Mouse (Mus musculus): Measurements from ENCODE around the gene Fbxo42.
"Not testable (repeated sequence)": the region's sequence is repeated elsewhere in the genome, so short reads cannot be mapped to it uniquely, and the experiment has no call there.

Fbxo42 gene

GRCm38 (mm10) chr4:141136126-141136525 lies 11.6 kb upstream of the Fbxo42 start:
- DNase-seq (ENCODE audit: low spot score in 2 of 2) = no peak

- DNase-seq (ENCODE audit: low spot score in 2 of 2) = not testable (repeated sequence)
Measured at GRCm38 (mm10) chr4:141137740-141138139, 10.0 kb upstream of the Fbxo42 start.

- DNase-seq (ENCODE audit: low spot score in 2 of 2) = no peak
Measured at GRCm38 (mm10) chr4:141138425-141139115, 9.1 kb upstream of the Fbxo42 start.

- peak; percentile 99 for DNase-seq (ENCODE audit: low spot score in 2 of 2)
Measured at GRCm38 (mm10) chr4:141139116-141139970, 8.4 kb upstream of the Fbxo42 start, which contains the start of gene Szrd1. TSS of gene Szrd1 (minus strand) at chr4:141139775.

GRCm38 (mm10) chr4:141140354-141140753 lies 7.4 kb upstream of the Fbxo42 start:
- DNase-seq (ENCODE audit: low spot score in 2 of 2) = not testable (repeated sequence)

- no peak for DNase-seq (ENCODE audit: low spot score in 2 of 2)
Measured at GRCm38 (mm10) chr4:141140967-141141366, 6.7 kb upstream of the Fbxo42 start.

GRCm38 (mm10) chr4:141142285-141142811 lies 5.4 kb upstream of the Fbxo42 start:
- DNase-seq (ENCODE audit: low spot score in 2 of 2) = peak; percentile 88

- DNase-seq (ENCODE audit: low spot score in 2 of 2) = not testable (repeated sequence)
Measured at GRCm38 (mm10) chr4:141145124-141145523, 2.6 kb upstream of the Fbxo42 start.

- DNase-seq (ENCODE audit: low spot score in 2 of 2) = no peak
Measured at GRCm38 (mm10) chr4:141146491-141147033, 1.2 kb upstream of the Fbxo42 start.

- DNase-seq (ENCODE audit: low spot score in 2 of 2) = no peak
Measured at GRCm38 (mm10) chr4:141148009-141148801, 492 bp downstream of the Fbxo42 start.

GRCm38 (mm10) chr4:141149116-141149515 lies 1.4 kb downstream of the Fbxo42 start:
- DNase-seq (ENCODE audit: low spot score in 2 of 2) = no peak

GRCm38 (mm10) chr4:141157485-141157884 lies 9.8 kb downstream of the Fbxo42 start:
- DNase-seq (ENCODE audit: low spot score in 2 of 2) = no peak

- DNase-seq (ENCODE audit: low spot score in 2 of 2) = no peak
Measured at GRCm38 (mm10) chr4:141158609-141159008, 10.9 kb downstream of the Fbxo42 start.

GRCm38 (mm10) chr4:141159093-141159492 lies 11.4 kb downstream of the Fbxo42 start:
- no peak for DNase-seq (ENCODE audit: low spot score in 2 of 2)

GRCm38 (mm10) chr4:141159666-141160065 lies 12.0 kb downstream of the Fbxo42 start:
- no peak for DNase-seq (ENCODE audit: low spot score in 2 of 2)

GRCm38 (mm10) chr4:141160193-141160592 lies 12.5 kb downstream of the Fbxo42 start:
- no peak for DNase-seq (ENCODE audit: low spot score in 2 of 2)

GRCm38 (mm10) chr4:141161699-141162208 lies 14.0 kb downstream of the Fbxo42 start:
- no peak for DNase-seq (ENCODE audit: low spot score in 2 of 2)

GRCm38 (mm10) chr4:141163729-141164128 lies 16.0 kb downstream of the Fbxo42 start:
- DNase-seq (ENCODE audit: low spot score in 2 of 2) = no peak

- no peak for DNase-seq (ENCODE audit: low spot score in 2 of 2)
Measured at GRCm38 (mm10) chr4:141165744-141166292, 18.1 kb downstream of the Fbxo42 start.

GRCm38 (mm10) chr4:141167156-141167555 lies 19.4 kb downstream of the Fbxo42 start:
- no peak for DNase-seq (ENCODE audit: low spot score in 2 of 2)

GRCm38 (mm10) chr4:141172121-141172520 lies 24.4 kb downstream of the Fbxo42 start:
- DNase-seq (ENCODE audit: low spot score in 2 of 2) = no peak

Data from right cerebral cortex, adult 2 months (tissue).